Mouse (Mus musculus) lung, adult 2 months (tissue): ENCODE measurements at regions not wholly inside any gene's neighbourhood (a gene's known extent, or its start where the extent isn't known, plus 50 kb on each side); places are given as distances from the start of the nearest gene placed in this dataset.

ENCODE experiments used
- CTCF ChIP-seq: fragments of 200-500 bp; IDR thresholded peaks from 2 replicates; pipeline ENCODE4 v1.5.1; 2011; ENCODE audit warnings: mild to moderate bottlenecking, low read length, control low read depth; ENCODE audit not compliant: insufficient read depth
- POLR2A ChIP-seq: fragments of 200-500 bp; IDR thresholded peaks from 2 replicates; pipeline ENCODE4 v1.6.1; 2011; ENCODE audit warnings: low read depth, mild to moderate bottlenecking, control low read depth, low read length, borderline replicate concordance; ENCODE audit errors: extremely low read depth

- TF ChIP-seq CTCF = no peak
- TF ChIP-seq POLR2A = no peak
These were observed 156.2 kb upstream of the Hes1 start for GRCm38 (mm10) chr16:29908031-29908430.
